Mouse (Mus musculus) lung, postnatal 4 days (tissue): ENCODE data around the gene Omp.

Source experiments
- DNase-seq, 2 experiments: peaks; one replicate each; pipeline ENCODE4 v3.0.0; 2021

Gene Omp

DNA sequence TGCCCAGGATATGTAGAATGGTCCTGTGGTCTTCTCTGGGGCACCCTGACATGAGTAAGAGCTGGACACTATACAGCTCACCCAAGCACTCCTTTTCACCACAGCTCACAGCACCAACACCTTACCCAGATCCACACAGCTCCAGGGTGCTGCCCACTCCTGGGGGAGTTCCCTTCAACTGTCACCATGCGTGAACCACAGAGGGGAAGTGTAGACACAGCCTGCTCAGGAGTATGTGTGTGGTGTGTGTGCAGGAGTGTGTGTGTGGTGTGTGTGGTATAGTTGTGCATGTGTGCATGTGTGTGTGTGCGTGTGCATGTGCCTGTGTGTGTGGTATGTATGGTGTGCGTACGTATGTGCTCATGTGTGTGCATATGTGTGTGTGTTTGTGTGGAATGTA, 49.5 kb downstream of the Omp start:
- no peak for DNase-seq
